ENCODE assay signal across 8 mouse cellular contexts in genomic region chr5:38787851-38788520, GRCm38 (mm10).
DNase-seq lines count a peak whose midpoint lies in the region; ATAC-seq lines count a peak whose summit lies in the region.

No protein-coding gene starts in this region.

- no peak overlapping the region for H3K9ac ChIP-seq in embryonic facial prominence, embryonic 14.5 days (ENCODE audit: low read depth, low read length)
- no peak overlapping the region for H3K9ac ChIP-seq in hindbrain, embryonic 16.5 days (ENCODE audit: low read depth, low read length)
- H3K9ac ChIP-seq in midbrain, embryonic 15.5 days, result 0 out of 2 replicates have a peak overlapping the region, but pooled peaks have one; percentile 4

- H3K27ac ChIP-seq in embryonic facial prominence, embryonic 14.5 days (replicated peaks; ENCODE audit: low read depth, low read length), result no peak overlapping the region
- peak overlapping the region; percentile 10; the same call in 1 of the 2 replicates for H3K27ac ChIP-seq in hindbrain, embryonic 16.5 days (ENCODE audit: low read depth, low read length)
- peak overlapping the region; percentile 53 for H3K27ac ChIP-seq in midbrain, embryonic 15.5 days

- DNase-seq in heart, adult 18-20 months, result peak; percentile 15 to 25
- DNase-seq in heart, adult 8-10 months (ENCODE audit: low spot score), result no peak
- peak; percentile 58 for DNase-seq in embryonic facial prominence, embryonic 14.5 days (ENCODE audit: low spot score)
- DNase-seq in urinary bladder, adult 18-20 months (ENCODE audit: low spot score in 2 of 2), result no peak
- no peak for DNase-seq in kidney, adult 11 months
- no peak for DNase-seq in gastrocnemius, postnatal 10 days

- no peaks in the 10 kb centered on the region for H3K36me3 ChIP-seq in embryonic facial prominence, embryonic 14.5 days (ENCODE audit: control insufficient read depth, insufficient read depth, low read length)
- H3K36me3 ChIP-seq in hindbrain, embryonic 16.5 days (ENCODE audit: control insufficient read depth, insufficient read depth, low read length), result no peaks in the 10 kb centered on the region
- H3K36me3 ChIP-seq in midbrain, embryonic 15.5 days (replicated peaks), result no peaks in the 10 kb centered on the region

- no peaks in the 10 kb centered on the region for H3K9me3 ChIP-seq in embryonic facial prominence, embryonic 14.5 days (ENCODE audit: control insufficient read depth, low read length)
- no peaks in the 10 kb centered on the region for H3K9me3 ChIP-seq in hindbrain, embryonic 16.5 days (ENCODE audit: control insufficient read depth, low read length)
- no peaks in the 10 kb centered on the region for H3K9me3 ChIP-seq in midbrain, embryonic 15.5 days

- H3K4me2 ChIP-seq in embryonic facial prominence, embryonic 14.5 days (ENCODE audit: low read depth, low read length), result peak overlapping the region; percentile 27; the same call in 1 of the 2 replicates
- H3K4me2 ChIP-seq in hindbrain, embryonic 16.5 days (ENCODE audit: low read length), result peak overlapping the region; percentile 30
- H3K4me2 ChIP-seq in midbrain, embryonic 15.5 days, result peak overlapping the region; percentile 44

- WGBS in embryonic facial prominence, embryonic 14.5 days, result 24% methylated on average over 14 of the region's 15 CpGs
- 22% methylated on average over 15 of the region's 15 CpGs for WGBS in hindbrain, embryonic 16.5 days
- WGBS in midbrain, embryonic 15.5 days, result 26% methylated on average over 15 of the region's 15 CpGs

- H3K4me1 ChIP-seq in embryonic facial prominence, embryonic 14.5 days (ENCODE audit: control insufficient read depth, insufficient read depth, low read length), result peaks cover 11% of the 10 kb centered on the region; the same call in 1 of the 2 replicates
- H3K4me1 ChIP-seq in hindbrain, embryonic 16.5 days (ENCODE audit: control insufficient read depth, insufficient read depth, low read depth, low read length), result peaks cover 7% of the 10 kb centered on the region
- peaks cover 17% of the 10 kb centered on the region for H3K4me1 ChIP-seq in midbrain, embryonic 15.5 days

- no peaks in the 10 kb centered on the region for H3K27me3 ChIP-seq in embryonic facial prominence, embryonic 14.5 days (replicated peaks; ENCODE audit: control insufficient read depth, insufficient read depth, low read length)
- H3K27me3 ChIP-seq in hindbrain, embryonic 16.5 days (replicated peaks; ENCODE audit: control insufficient read depth, insufficient read depth, low read length), result no peaks in the 10 kb centered on the region
- no peaks in the 10 kb centered on the region for H3K27me3 ChIP-seq in midbrain, embryonic 15.5 days (replicated peaks)

- peak; percentile 62; the same call in 1 of the 2 replicates for ATAC-seq in embryonic facial prominence, embryonic 14.5 days (ENCODE audit: low read depth)
- ATAC-seq in hindbrain, embryonic 16.5 days, result peak; percentile 74
- ATAC-seq in midbrain, embryonic 15.5 days (replicated peaks), result peak; percentile 69

- H3K4me3 ChIP-seq in embryonic facial prominence, embryonic 14.5 days (ENCODE audit: low read depth, low read length), result no peak overlapping the region
- no peak overlapping the region for H3K4me3 ChIP-seq in hindbrain, embryonic 16.5 days (ENCODE audit: low read length)
- no peak overlapping the region for H3K4me3 ChIP-seq in midbrain, embryonic 15.5 days

Comparison
In these comparisons a context has a peak if more than half of its experiments do, and no peak if none do; other contexts are left out.
1. DNase-seq: peak in heart, adult 18-20 months (2 of 2) and embryonic facial prominence, embryonic 14.5 days (single experiment); none in heart, adult 8-10 months (single experiment), urinary bladder, adult 18-20 months (0 of 2), kidney, adult 11 months (single experiment) and gastrocnemius, postnatal 10 days (single experiment).
2. Peak in every context shown above with its lines, with median percentiles within 50 percentile points of each other: ATAC-seq and H3K4me2 ChIP-seq.